Mouse (Mus musculus) layer of hippocampus, adult 9-10 months (tissue): ENCODE measurements around the gene Zc3h10.
"Not testable (repeated sequence)": the region's sequence is repeated elsewhere in the genome, so short reads cannot be mapped to it uniquely, and the experiment has no call there.

ENCODE experiments used
- DNase-seq: peaks from one replicate; pipeline ENCODE4 v3.0.0; 2022; ENCODE audit warnings: low spot score

The Zc3h10 gene

DNA sequence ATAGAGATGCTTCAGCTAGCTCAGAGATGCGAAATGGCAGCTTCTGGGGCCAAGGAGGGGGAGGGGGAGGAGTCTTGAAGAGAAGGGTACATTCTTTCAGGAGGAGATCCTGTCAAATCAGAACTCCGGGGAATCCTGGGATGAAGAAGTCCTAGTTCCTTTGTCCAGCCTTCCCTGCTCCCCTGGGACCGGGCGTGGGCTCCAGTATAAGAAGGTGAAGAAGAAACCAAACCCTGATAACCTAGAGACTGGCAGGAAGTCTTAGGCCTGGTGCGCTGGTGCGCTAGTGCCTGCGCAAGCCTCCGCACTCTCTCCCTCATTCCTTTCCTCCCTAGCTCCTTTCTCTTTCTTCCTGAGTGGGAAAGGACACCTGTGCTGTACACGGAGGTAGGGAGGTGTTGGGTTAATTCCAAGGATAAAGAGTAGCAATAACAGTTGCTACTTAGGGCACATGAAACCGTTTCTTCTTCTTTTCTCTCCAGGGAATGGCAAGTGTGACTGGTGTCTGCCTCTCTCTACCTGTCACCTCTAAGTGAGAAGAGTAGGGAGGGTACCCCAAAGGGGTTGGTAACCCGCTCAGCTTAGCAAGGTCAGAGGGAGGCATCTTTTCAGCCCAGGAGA lies 23.4 kb downstream of the Zc3h10 start:
- no peak for DNase-seq

DNA sequence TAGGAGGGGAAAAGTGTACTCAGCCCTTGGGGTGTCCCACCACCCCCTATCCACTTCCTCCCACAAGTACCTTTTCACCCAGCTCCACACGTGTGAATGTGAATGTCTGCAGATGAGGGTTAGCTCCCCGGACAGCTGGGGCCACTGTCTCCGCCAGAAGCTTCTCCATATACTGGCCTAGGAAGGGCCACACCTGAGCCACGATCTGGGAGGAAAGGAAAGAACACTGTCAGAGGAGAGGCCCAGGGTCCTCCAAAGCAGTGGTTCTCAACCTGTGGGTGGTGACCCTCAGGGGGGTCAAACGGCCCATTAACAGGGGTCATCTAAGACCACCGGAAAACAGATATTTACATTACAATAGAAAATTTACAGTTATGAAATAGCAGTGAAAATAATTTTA lies 25.2 kb downstream of the Zc3h10 start:
- no peak for DNase-seq

DNA sequence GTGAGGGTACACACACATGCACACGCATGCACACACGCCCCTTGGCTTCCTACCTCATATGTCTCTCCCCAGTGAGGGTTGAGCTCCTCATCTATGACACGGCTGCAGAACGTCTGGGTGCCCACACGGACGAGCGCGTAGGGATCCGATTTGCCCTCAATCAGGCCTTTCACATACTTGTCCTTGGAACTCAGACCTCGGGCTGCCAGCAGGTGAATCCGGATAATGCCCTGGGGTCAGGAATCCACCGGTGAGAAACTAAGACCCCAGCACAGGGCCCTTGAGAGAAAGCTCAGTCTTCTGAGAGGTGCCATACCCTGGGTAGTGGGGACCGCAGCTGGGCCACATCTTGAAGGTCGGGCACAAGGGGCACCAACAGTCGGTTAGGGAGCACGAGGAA lies 27.0 kb downstream of the Zc3h10 start:
- no peak for DNase-seq

DNA sequence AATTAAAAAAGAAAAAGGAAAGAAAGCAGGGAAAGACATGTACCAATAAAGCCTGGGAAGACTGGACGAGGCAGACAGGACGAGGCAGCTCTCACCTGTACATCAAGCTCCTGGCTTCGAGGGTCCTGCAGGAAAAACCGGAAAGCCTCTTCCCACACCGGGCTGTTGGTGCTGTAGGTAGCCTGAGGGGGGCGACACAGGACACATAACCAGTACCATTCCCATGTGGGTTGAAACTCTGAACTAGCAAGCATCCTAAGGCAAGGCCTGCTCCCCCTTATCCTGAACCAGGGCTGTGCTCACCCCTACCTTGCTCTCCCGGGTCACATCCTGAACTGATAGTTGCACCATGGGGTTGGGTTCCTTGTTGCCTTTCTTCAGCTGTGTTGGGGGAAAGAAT lies 28.7 kb downstream of the Zc3h10 start:
- DNase-seq = no peak

DNA sequence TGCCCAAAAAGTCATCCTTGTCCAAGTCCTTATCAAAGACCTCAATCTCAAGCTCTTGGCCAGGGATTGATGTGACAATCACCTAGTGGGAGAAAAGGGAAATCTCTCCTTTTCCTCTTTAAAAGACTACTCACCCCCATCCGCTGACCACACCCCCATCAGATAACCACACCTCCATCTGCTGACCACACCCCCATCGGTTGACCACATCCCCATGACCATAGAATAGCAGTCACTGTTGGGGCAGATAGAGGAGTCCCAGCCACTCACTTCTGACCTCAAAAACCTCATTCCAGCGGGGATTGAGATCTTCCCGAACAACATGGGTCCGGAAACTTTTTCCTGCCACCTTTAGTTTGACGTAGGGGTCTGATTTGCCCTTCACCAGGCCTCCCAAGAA lies 30.9 kb downstream of the Zc3h10 start:
- no peak for DNase-seq

DNA sequence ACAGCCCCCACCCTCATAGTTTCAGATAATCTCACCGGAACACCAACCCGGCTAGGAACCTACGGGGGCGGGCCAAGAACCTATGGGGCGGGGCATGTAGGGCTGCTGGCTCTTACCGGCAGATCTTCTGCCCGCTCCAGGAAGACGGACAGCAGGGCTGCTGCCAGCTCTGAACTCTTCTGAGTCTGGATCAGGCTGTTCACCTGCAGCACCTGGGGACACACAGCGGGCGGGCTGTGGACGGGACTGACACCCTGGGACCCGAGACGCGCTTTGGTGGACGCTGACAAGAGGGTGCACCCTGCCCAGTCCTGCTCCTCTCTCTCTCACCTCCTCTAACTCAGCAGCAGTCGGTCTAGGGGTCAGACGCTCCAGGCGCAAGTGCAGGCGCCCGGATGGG lies 31.5 kb downstream of the Zc3h10 start:
- no peak for DNase-seq

DNA sequence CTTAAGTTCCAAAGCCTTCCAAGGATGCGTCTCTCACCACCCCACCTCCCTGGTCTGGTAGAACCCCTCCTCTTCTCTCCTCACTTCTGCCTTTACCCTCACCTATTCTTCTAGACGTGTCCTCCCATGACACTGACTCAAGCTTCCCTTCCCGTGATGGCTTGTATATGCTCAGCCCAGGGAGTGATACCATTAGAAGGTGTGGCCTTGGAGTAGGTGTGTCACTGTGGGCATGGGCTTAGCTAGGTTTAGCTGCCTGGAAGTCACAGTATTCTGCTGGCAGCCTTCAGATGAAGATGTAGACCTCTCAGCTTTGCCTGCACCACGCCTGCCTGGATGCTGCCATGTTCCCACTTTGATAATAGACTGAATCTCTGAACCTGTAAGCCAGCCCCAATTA lies 32.5 kb downstream of the Zc3h10 start:
- no peak for DNase-seq

DNA sequence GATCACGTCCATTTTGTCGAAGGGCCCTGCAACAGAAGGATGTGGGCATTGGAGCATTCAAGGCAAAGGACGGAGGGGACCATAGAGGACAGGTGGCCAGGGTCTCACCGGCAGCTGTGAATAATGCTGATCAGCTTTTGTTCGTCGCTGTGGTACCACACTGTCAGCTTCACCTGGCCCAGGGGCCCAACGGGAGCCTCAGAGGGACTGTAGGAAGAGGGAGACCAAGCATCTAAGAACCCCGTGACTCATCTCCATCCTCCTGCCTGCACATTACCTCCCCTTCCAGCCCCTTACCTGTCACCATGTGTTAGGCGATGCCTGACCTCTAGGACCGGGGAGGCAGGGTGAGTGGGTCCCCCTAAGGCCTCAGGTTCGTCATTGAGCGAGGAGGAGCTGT lies 35.8 kb downstream of the Zc3h10 start:
- no peak for DNase-seq

DNA sequence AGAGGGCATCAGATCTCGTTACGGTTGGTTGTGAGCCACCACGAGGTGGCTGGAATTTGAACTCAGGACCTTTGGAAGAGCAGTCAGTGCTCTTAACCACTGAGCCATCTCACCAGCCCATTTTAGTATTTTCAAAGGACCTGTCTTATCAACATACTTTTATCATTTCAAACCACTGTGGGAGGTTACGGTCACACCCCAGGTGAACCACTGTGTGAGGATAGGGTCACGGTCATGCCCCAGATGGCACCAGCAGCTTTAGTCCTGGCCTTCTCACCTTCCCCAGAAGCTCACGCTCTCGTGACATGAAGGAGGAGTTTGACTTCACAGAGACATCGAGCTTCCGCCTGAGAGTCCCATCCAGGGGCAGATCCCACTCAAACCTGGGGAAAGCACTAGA lies 36.4 kb downstream of the Zc3h10 start:
- no peak for DNase-seq

DNA sequence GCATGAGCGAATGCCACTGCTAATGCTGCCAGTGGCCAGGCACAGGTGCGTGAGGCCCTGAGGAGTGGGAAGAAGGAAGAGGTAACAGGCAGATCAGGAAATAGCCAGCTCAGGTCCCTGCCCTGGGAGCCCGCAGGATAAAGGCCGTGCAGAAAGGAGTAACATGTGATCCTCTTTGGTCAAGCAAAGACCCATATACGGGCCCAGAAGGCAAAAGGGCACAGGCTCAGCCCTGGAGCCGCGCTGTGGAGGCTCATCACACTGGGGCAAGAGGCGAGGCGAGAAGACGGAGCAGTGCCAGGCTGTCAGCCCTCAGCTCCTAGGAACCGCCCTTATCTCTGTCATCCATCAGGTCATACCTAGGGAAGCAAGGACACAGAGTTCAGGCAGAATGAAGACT lies 37.3 kb downstream of the Zc3h10 start:
- no peak for DNase-seq

DNA sequence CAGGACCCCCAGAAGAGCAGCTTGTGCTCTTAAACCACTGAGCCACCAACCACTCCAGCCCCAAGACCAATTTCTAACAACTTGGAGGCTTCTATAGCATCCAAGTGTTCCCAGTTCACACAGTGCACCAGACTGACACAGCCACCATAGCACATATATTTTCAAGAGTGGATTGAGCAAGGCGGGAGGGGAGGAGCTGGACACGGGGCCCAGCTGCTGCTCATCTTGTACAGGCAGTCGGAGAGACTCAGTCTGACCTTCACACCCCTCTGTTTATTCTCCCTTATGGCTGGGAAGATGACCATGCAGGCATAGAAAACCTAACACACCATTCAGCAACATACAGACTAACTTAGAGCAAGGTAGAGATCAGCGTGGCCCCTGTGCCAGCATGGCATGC lies 37.7 kb downstream of the Zc3h10 start:
- no peak for DNase-seq

DNA sequence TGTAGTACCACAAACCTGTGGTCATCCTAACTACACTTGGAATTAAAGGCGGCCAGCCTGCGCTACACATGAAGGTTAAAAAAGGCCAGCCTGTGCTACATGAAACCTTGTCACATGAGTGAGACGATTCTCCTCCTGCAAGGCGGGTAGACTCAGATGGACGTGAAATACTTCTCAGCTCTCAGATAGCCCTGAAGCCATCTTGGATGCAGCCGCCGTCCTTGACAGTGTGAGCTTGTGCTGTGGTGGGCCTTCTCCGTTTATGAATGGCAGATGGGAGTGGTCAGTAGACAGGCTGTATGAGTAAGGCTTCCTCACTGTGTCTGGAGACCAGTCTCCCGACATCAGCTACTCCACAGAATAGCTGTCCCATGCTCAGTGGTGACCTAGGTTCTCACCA lies 38.4 kb downstream of the Zc3h10 start:
- no peak for DNase-seq

DNA sequence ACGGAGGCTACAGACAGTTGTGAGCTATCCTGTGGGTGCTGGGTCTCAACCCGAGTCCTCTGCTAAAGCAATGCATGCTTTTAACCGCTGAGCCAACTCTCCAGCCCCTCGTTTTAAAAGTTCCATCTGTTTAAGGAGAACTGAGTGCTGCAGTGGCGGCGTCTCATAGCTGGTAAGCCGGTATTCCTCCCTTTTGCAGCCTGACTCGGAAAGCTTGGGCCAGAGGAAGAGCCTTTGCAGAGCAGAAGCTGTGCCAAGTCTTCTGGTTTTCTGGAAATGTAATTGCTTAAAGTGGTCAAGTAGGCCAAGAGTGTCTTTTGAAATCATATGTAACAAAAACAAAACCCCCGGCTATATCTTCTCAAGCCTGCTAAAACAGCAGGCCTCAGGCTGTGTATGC lies 39.3 kb downstream of the Zc3h10 start:
- DNase-seq = no peak

DNA sequence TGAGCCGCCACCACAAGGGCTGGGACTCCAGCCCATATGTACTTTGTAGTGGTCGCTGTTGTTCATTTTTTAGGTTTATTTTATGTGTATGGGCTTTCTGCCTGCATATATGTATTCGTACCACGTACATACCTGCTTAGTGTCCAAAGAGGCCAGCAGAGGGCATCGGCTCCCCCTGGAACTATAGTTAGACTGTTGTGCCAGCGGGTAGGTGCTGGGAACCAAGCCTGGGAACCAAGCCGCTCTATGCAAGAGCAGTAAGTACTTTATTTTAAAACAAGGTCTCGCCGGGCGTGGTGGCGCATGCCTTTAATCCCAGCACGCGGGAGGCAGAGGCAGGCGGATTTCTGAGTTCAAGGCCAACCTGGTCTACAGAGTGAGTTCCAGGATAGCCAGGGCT lies 41.6 kb downstream of the Zc3h10 start:
- no peak for DNase-seq

DNA sequence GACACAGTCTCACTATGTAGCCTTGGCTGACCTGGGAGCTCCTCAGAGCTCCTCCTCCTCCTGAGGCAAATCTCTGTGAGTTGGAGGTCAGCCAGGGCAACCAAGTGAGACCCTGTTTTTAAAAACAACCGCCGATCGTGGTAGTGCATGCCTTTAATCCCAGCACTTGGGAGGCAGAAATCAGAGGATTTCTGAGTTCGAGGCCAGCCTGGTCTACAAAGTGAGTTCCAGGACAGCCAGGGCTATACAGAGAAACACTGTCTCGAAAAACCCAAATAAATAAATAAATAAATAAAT lies 42.3 kb downstream of the Zc3h10 start:
- not testable (repeated sequence) for DNase-seq

DNA sequence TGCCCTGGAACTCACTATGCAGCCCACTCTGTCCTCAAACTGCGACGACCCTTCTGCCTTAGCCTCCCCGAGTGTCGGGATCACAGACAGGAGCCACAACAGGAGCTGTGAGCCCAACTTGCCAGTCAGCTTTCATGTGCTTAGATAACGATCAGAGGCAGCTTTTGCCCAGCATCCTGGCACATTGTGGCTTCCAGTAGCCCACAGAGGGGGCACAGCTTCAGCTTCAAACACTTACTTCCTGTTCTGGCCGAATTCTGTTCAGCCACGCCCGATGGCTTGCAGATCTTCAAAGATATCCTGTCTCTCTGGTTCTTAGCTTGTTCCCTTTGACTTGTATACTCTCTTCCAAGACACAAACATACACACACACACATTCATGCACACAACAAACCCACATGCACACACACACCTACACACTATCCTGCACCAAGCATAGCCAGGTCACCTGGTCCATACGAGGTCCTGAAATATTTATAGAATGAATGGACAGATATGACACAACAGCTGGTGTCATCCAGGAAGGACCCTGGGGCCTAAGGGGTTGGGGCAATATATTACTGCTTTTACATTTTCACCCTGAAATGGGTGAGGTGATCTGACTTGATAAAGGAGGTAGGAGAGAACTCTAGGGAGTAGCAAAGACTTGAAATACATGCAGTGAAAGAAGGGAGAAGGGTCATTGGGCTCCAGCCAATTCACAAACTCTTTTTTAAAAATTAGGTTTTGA lies 42.8 kb downstream of the Zc3h10 start:
- DNase-seq = no peak

DNA sequence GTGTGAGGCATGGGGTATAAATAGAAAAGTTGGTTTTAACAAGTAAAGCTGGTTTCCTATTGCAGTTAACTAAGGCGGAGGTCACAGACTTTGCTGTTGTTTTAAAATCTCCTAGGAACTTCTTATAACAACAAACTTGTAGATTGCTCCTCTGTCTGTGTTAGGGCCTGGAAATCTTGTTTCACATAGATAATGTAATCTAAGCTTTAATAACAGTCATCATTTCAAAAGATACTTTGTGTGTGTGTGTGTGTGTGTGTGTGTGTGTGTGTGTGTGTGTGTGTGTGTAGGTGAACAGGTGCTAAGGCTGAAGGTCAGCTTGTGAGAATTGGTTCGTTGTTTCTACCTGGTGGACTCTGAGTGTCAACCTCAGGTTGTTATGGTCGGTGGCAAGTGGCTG lies 43.6 kb downstream of the Zc3h10 start:
- DNase-seq = no peak

DNA sequence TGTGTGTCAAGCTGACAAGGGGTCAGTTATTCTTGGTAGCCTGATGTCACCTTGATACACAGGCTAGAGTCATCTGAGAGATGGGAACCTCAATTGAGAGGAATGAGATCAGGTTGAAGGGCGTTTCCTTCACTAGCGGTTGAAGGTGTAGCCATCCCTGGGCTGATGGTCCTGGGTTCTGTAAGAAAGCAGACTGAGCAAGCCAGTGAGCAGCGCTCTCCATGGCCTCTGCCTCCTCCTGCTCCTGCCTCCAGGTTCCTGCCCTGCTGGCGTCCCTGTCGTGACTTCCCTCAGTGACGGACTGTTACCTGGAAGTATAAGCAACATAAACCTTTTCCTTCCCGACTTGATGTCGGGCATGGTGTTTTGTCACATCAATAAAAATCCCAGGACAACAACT lies 44.0 kb downstream of the Zc3h10 start:
- DNase-seq = no peak

DNA sequence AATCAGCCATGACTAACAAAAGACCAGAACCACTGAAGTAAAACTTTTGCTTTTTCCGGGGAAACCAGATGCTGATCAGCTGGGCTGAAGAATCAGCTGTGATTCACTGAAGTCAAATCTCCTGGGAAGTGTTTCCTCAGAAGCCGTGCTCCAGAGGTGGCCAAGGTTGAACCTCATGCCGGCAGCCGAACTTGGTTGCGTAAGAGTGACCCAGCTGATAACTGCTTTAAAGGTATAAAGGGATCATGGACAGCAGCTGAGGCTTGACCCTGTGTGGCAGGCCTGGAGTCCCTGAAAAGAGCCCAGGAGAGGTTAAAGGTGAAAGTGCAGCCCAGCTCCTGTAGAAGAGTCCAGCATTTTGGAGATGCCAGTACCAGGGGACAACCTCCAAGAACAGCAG lies 45.2 kb downstream of the Zc3h10 start:
- DNase-seq = no peak

DNA sequence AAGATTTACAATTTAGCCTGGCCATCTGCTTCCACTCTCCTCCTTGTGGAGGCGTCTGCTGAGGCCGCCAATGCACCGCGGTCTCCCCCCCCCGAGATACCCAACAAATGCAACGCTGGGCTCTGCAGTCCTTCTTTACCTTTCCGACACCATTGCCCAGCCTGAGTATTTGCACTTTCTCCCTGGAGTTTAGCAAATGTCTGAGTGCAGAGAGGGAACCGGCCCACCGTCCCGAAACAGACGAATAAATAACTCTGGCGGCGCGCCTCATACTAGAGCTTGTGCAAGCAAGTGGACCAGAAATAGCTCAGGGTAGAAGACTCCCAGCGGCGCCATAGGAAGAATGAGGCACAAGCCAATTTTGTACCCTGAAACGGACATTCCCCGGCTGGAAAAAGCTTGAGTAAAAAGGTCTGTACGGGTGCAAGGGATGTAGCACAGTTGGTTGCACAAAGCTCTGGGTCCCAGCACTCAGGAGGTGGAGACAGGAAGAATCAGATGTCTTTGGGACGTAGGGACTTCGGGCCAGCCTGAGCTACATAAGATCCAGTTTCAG lies 48.4 kb downstream of the Zc3h10 start:
- no peak for DNase-seq

DNA sequence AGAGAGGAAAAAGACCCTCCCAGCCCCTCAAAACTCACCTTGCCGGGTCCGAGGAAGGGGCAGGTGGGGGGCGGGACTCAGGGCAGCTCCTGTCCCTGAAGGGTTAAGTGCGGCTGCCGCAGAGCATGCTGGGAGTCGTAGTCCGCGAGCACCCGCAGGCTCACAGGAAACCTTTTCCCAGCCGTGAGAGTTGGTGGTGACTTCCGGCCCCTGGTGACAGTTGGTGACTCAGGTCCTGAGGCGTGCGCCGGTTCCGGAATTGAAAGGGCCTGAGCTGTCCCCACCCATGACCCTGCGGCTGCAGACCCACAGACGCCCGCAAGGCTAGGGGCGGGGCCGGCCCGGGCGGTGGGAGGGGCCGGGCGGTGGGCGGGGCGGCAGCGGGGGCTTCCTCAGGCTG lies 49.0 kb downstream of the Zc3h10 start, which contains the start of gene Myl6b:
Myl6b (minus strand) TSS at position 96 of the 400 bp plus-strand sequence.
- DNase-seq = peak; percentile 84

DNA sequence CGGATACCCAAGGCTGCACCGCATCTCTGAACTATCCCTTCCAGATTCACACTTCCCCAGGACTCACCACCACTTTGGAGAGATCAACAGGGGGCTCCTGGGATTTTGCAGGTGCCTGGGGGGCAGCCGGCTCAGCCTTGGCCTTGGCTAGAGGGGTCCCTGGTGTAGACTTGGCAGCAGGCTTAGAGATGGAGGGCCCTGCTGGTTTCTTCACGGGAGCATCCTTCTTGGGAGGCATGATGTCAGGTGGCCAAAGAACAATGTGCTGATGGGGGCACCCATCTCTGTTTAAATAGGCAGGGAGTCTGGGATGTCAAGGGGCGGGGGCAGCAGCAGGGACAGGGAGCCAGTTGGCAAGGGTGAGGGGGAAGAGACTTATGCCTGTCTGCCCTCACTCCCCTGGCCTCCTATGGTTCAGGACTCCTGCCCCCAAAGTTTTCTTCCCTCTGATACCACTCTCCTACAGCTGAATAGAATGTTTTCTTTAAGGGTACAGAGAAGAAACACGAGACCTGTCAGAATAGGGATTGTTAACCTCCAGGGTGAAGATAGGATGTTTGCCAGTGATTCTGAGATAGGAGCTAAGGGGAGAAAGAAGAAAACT lies 50.3 kb downstream of the Zc3h10 start:
- DNase-seq = no peak

DNA sequence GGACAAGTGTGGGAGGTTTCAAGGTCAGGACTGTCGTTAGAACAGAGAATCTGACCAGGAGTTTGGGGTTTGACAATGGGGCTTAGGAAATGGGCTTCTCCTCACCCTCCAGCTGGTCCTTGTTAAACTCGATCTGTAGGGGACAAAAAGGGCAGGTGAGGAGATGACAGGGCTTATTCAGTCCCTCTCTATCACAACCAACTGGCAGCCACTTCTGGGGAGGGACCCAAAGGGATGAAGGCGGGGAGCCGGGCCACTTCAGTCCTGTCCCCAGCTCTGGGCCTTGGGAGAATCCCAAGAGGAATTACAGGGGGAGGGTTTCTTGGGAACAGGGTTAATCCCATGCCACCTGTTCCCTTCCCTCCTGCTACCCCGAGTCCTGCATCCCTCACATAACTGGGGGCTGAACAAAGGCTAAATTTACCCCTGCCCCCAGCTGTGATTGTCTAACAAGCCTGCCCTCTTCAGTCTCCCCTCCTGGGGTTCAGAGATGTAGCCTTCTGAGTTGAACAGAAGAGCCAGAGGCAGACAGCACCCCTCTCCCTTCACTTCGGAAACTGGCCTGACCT lies 51.0 kb downstream of the Zc3h10 start:
- DNase-seq = no peak
